8 mouse cellular contexts compared by ENCODE assay signal in genomic region chr5:135400244-135400643, GRCm38 (mm10). TPM values are rescaled to one million over a fixed set of nuclear protein-coding genes. Genes with fewer than 3 reads are reported as not detected.
DNase-seq lines count a peak whose midpoint lies in the region; ATAC-seq and TF ChIP-seq lines count a peak whose summit lies in the region.

No protein-coding gene starts in this region.

- intact Hi-C loops in gastrocnemius, postnatal 14 days (cut with DNase I; ENCODE audit: low total_unique reads) = no loop called here

- peak; percentile 82 for TF ChIP-seq CTCF in C2C12 (IDR thresholded peaks at IDR 0.05; ENCODE audit: control insufficient read depth, insufficient read depth, insufficient read length)

- no peak overlapping the region for H3K4me2 ChIP-seq in liver, embryonic 16.5 days (ENCODE audit: low read depth, low read length)

- no peaks in the 10 kb centered on the region for H3K79me3 ChIP-seq in C2C12 (ENCODE audit: low read depth)

- no peaks in the 10 kb centered on the region for H3K36me3 ChIP-seq in C2C12 (ENCODE audit: control insufficient read depth, insufficient read depth)
- no peaks in the 10 kb centered on the region for H3K36me3 ChIP-seq in liver, embryonic 16.5 days (ENCODE audit: control insufficient read depth, insufficient read depth)

- H3K9me3 ChIP-seq in liver, embryonic 16.5 days (replicated peaks; ENCODE audit: control insufficient read depth, low read length) = no peaks in the 10 kb centered on the region

- peaks cover 2% of the 10 kb centered on the region for H3K4me1 ChIP-seq in liver, embryonic 16.5 days (ENCODE audit: control insufficient read depth, low read depth, low read length)

- DNase-seq in R1 (ENCODE audit: low read depth, low spot score) = peak; percentile 79
- DNase-seq in cerebellum, postnatal 25 days = peak; percentile 81 to 91
- peak; percentile 82 for DNase-seq in gastrocnemius, postnatal 14 days
- peak; percentile 83 for DNase-seq in kidney, postnatal 14 days
- DNase-seq in retina, adult 2 months (ENCODE audit: low read depth, low spot score) = peak; percentile 54
- peak; percentile 77 for DNase-seq in thymus, postnatal 25 days

- H3K27ac ChIP-seq in liver, embryonic 16.5 days (ENCODE audit: low read length) = no peak overlapping the region

- no peak overlapping the region for H3ac ChIP-seq in C2C12 (ENCODE audit: control insufficient read depth, insufficient read length, low read depth)

- no peaks in the 10 kb centered on the region for H3K79me2 ChIP-seq in C2C12 (ENCODE audit: control insufficient read depth, insufficient read depth)

- peak; percentile 48; the same call in 1 of the 2 replicates for ATAC-seq in liver, embryonic 16.5 days (ENCODE audit: low read depth)

- H3K27me3 ChIP-seq in C2C12 (ENCODE audit: control insufficient read depth, insufficient read depth, insufficient read length) = no peaks in the 10 kb centered on the region
- no peaks in the 10 kb centered on the region for H3K27me3 ChIP-seq in liver, embryonic 16.5 days (ENCODE audit: control insufficient read depth, insufficient read depth, low read depth, low read length)

- 3% methylated on average over 2 of the region's 2 CpGs for WGBS in liver, embryonic 16.5 days (ENCODE audit: insufficient replicate concordance)

- H3K4me3 ChIP-seq in C2C12 (ENCODE audit: insufficient read depth, poor library complexity, severe bottlenecking) = no peak overlapping the region
- no peak overlapping the region for H3K4me3 ChIP-seq in liver, embryonic 16.5 days (ENCODE audit: low read depth, low read length)

- H3K9ac ChIP-seq in liver, embryonic 16.5 days (ENCODE audit: low read depth, low read length) = no peak overlapping the region

TF ChIP-seq in C2C12, 6 proteins besides CTCF, POLR2A, EP300 and RAD21:
- TF ChIP-seq FOSL1 (IDR thresholded peaks at IDR 0.05; ENCODE audit: insufficient read depth, low read length, poor library complexity, severe bottlenecking) = no peak
- no peak for TF ChIP-seq MAX (IDR thresholded peaks at IDR 0.05)
- TF ChIP-seq CEBPB (IDR thresholded peaks at IDR 0.05; ENCODE audit: low read depth) = no peak
- no peak for TF ChIP-seq MYOD1 (IDR thresholded peaks at IDR 0.05; ENCODE audit: control insufficient read depth, insufficient read length, low read depth)
- no peak for TF ChIP-seq MYOG (IDR thresholded peaks at IDR 0.05; ENCODE audit: control insufficient read depth, extremely low read depth, insufficient read length)
- no peak for TF ChIP-seq USF1 (IDR thresholded peaks at IDR 0.05; ENCODE audit: low read depth)

RNA-seq across cellular contexts. Expression of gene Pom121, which starts 5.9 kb away (rescaled TPM):
- polyA plus RNA-seq in C2C12 (2012; fragmentation: generic; extraction: Trizol) = 26.9 TPM
- 1 to 10 TPM; 7.8 to 9.3 TPM for total RNA-seq in gastrocnemius, postnatal 14 days (2021)
- polyA plus RNA-seq in liver, embryonic 16.5 days (2015; fragmentation: Nextera tagmentation; extraction: Ambion mirVana) = 4.5 and 5.0 TPM in 2 replicates

RNA-seq across cellular contexts. Expression of gene Nsun5, which starts 30.5 kb away (rescaled TPM):
- 33.0 TPM for polyA plus RNA-seq in C2C12 (2012; fragmentation: generic; extraction: Trizol)
- total RNA-seq in gastrocnemius, postnatal 14 days (2021) = 1 to 10 TPM; 5.2 to 8.1 TPM
- 12.1 and 14.4 TPM in 2 replicates for polyA plus RNA-seq in liver, embryonic 16.5 days (2015; fragmentation: Nextera tagmentation; extraction: Ambion mirVana)

RNA-seq across cellular contexts. Expression of gene Trim50, which starts 47.1 kb away (rescaled TPM):
- polyA plus RNA-seq in C2C12 (2012; fragmentation: generic; extraction: Trizol) = not detected
- not detected for total RNA-seq in gastrocnemius, postnatal 14 days (2021)
- polyA plus RNA-seq in liver, embryonic 16.5 days (2015; fragmentation: Nextera tagmentation; extraction: Ambion mirVana) = not detected in 2 replicates

RNA-seq across cellular contexts. Expression of gene Fkbp6, which starts 50.4 kb away (rescaled TPM):
- not detected for polyA plus RNA-seq in C2C12 (2012; fragmentation: generic; extraction: Trizol)
- not detected for total RNA-seq in gastrocnemius, postnatal 14 days (2021)
- polyA plus RNA-seq in liver, embryonic 16.5 days (2015; fragmentation: Nextera tagmentation; extraction: Ambion mirVana) = not detected in 2 replicates
